Comparison of ENCODE assay signal across 21 mouse cellular contexts in genomic region chr14:36450126-36450525, GRCm38 (mm10).
"Had no signal": no experiment of that assay in that cellular context is flagged by ENCODE, and none has a peak within 500 bp of the region (broad histone marks: within the 10 kb centered on the region; RNA-seq: fewer than 3 reads in every experiment).

No protein-coding gene starts in this region.

- DNase-seq: cerebellum, adult 2 months; cerebellum, adult 8-10 months; cerebellum, adult 9-10 months; cerebellum, adult 9-11 months; cerebellum, postnatal 10 days; cerebellum, postnatal 14 days; cerebellum, postnatal 25 days; cerebellum, postnatal 36 days; embryo, embryonic 11 days; forebrain, postnatal 0 days; gastrocnemius, adult 2 months; gastrocnemius, postnatal 10 days; gastrocnemius, postnatal 14 days; gastrocnemius, postnatal 25 days; gastrocnemius, postnatal 36 days; heart, adult 18-20 months; heart, adult 2 months had no signal

- ATAC-seq: forebrain, embryonic 13.5 days; forebrain, embryonic 14.5 days; forebrain, embryonic 15.5 days; forebrain, embryonic 16.5 days; forebrain, postnatal 0 days had no signal
